Mouse (Mus musculus) MEL-GATA-1-ER (cell line): ENCODE measurements at regions not wholly inside any gene's neighbourhood (a gene's known extent, or its start where the extent isn't known, plus 50 kb on each side); places are given as distances from the start of the nearest gene placed in this dataset.

Source experiments
- DNase-seq: peaks from one replicate; pipeline ENCODE4 v3.0.0-alpha.2; 2012; ENCODE audit warnings: low read depth; ENCODE audit errors: extremely low read depth

- DNase-seq = no peak
These were observed 95.5 kb downstream of the 1700017N19Rik start for GRCm38 (mm10) chr10:100685748-100686147.

GRCm38 (mm10) chr10:100695944-100696343 lies 105.7 kb downstream of the 1700017N19Rik start:
- no peak for DNase-seq

GRCm38 (mm10) chr10:100699206-100699605 lies 108.9 kb downstream of the 1700017N19Rik start:
- no peak for DNase-seq

DNA sequence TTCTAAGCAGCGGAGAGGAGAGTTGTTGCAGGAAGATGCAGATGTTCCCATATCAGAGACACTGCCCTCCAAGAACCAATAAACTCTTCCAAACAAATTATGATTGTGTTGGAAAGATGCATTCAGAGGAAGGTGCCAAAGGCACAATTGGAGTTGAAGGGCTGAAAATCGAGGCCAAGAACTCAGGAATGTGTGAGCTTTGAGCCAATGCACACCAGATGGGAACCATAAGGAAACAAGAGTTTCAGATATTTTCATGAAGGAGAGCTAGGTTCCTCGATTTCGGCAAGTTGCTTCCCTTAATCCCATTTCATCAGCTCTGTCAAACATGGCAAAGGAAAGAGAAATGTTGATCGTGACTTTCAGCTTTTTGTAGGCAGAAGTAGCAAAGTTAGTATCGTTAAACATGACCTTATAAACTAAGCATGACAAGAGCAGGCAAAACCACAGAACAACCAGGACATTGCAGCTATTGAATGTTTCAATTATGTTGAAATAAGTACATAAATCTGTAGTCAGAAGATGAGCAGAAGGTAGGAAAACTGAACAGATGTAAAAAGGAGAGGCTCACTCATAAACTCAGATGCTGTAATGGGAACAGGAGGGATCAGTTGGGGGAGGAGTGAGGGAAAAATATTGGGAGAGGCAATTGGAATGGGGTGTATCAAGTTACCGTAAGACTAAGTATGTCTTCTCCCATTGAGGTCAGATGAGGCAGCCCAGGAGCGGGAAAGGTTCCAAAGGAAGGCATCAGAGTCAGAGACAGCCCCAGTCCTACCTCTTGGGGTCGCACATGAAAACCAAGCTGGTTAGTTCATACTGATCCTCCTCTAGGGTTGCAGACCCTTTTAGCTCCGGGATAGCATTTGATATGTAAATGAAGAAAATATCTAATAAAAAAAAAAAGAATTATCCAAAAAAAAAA lies 110.3 kb downstream of the 1700017N19Rik start:
- no peak for DNase-seq

DNA sequence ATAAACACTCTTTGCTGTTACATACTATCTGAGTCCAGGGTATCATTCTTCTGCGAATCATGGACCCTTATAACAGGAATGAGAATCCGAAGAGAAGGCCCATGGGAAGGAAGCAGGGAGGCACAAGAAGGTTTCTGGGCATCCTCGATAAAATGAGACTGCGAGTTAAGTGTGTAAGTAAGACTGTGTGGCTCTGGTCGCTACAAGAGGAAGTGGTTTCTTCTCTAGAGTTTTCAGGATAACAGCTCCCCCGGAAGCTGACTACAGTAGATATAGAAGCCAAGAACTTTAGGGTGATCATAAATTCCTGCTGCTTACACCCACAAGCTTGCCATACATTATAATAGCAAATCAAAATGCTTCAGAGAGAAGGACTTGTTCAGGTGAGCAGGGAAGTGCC lies 111.7 kb downstream of the 1700017N19Rik start:
- DNase-seq = peak; percentile 90

DNA sequence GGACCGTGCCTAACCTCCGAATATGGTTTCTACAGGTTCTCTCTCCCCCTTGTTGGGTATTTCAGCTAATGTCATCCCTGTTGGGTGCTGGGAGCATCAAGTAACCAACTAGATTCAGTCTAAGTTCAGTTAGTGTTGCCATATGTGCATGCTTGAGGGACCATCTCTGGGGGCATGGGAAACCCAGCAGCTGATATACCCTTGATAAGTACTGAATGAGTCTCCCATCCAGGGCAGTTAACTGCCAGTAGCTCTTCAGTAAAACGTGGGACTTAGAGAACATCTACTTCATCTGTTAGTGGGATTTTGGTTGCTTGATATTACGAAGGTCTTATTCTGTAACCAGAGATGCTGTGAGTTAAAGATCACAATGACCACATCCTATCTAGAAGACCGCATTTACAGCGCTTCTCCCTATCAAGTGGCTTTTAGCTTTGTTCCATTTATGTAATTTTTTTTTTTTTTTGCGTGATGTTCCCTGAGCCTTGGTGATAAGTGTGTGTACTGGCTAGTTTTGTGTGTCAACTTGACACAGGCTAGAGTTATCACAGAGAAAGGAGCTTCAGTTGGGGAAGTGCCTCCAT lies 125.9 kb downstream of the 1700017N19Rik start:
- no peak for DNase-seq

DNA sequence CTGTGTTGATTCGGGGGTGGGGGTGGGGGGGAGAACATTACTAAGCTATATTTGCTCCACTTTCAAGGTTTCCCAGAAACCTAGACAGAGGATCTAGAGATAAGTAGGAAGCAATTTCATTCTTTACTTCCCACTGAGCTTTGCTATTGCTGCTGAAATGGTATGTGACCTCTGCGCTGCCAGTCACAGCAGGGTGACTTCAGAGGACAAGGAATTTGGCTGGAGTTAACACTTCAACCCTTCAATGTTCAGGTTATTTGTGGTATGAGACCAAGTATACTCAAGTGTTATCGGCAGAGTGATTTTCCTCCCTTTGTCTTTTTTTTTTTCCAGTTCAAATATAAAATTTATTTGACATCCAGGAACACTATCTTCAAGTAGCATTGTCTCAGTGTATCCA lies 128.3 kb downstream of the 1700017N19Rik start:
- no peak for DNase-seq

DNA sequence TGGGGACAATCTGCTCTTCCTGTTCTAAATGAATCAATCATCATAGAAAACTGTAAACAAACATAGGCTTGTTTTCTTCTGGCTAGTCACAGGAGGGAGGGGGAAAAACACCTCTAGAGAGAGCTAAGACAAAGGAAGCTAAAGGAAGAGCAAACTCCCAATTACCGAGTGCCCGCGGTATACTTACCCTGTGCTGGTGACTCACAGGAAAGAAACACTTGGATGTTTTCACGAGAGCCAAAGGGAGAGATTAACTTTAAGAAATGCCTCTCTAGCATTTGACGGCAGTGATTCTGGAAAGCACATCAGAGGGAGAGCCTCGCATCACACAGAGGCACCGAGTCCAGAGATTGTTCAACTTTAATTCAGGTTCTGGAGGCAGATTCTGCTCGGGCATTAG lies 151.0 kb downstream of the 1700017N19Rik start:
- no peak for DNase-seq

DNA sequence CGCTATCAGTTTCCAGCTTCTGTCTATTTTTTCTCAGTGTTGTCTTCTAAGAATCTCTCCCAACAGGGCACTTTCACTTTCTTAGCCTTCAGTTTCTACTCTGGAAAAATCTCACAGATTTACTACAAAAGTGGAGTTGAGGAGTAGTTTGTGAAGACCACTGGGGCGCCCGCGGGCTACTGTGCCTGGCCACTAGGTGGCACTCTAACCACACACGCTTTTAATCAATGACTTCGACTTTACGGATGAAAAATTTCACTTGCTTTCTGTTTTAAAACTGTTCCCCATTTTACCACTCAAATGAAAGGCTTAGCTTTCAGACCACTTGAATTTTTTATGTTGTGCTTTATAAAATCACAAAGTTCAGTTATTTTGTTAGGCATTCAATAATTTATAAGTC lies 151.8 kb downstream of the 1700017N19Rik start:
- DNase-seq = peak; percentile 49

DNA sequence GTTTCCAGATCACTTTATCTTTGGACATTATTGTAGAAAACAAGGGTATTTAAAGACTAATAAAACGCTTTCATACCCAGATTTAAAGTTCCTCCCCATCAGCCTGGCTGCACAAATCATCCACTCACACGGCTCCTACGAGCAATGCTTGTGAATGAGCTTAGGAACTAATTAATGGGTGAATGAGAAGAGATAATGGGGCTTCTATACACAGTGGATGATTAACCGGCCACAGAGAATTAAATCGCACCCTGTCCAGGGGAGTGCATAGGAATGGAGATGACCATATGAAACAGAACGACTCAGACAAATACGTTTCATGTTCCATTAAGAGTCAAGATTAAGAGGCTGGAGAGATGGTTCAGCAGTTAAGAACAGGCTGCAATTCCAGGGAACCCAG lies 155.9 kb downstream of the 1700017N19Rik start:
- no peak for DNase-seq

DNA sequence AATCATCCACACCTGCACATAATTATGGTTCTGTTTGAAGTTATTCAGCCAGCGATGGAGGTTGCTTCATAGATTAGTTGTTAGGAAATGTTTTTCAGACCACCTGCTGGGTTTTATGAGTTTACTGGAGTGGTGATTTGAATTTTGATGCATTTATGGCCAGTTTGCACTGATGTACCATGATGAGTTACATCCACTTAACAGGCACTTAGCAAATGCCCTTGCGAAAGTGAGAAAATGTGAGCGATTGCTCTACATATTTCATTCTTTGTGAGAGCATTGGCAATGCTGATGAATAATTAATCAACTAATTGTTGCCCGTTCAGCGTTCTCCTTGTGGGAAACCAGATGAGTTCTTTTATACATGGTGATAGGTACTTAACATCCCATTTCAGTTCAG lies 164.7 kb downstream of the 1700017N19Rik start:
- no peak for DNase-seq

DNA sequence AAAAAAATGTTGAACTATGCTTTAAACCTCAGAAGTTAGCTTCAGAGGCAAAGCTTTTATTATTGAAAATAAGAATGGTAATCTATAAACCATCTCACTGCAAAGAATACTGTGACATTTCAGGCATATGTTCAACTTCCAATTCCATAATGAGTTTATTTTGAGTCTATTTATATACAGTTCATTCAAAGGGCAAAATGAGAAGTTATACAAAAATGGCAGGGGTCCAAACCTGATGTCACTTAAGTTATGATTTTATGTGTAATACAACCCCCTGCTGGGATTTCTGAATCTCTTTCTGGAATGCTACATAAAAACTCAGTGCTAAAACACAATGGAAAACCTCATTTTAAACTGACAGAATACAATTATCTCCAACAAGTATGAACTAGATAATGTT lies 184.0 kb downstream of the 1700017N19Rik start:
- DNase-seq = no peak

GRCm38 (mm10) chr10:100792166-100792565 lies 201.9 kb downstream of the 1700017N19Rik start:
- no peak for DNase-seq

GRCm38 (mm10) chr10:100792569-100792968 lies 202.3 kb downstream of the 1700017N19Rik start:
- DNase-seq = no peak

GRCm38 (mm10) chr10:100795215-100795972 lies 205.1 kb downstream of the 1700017N19Rik start:
- DNase-seq = no peak

DNA sequence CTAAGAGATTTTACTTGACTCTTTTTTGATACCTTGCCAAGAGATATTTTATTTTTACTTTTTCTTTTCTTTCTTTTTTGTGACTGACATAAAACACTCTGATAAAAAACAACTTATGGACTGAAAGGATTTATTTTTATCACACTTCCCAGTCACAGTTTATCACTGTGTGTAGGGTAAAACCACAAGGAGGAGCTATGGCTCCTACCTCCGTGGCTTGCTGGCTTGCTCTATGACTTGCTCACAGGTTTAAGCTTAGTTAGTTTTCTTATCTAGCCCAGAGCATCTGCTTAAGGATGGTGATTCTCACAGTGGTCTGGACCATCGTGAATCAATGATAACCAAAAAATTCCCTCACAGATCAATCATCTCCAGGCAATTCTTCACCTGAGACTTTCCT lies 221.4 kb downstream of the 1700017N19Rik start:
- no peak for DNase-seq

- DNase-seq = no peak
These were observed 244.5 kb downstream of the 1700017N19Rik start for GRCm38 (mm10) chr10:100834794-100835193.

DNA sequence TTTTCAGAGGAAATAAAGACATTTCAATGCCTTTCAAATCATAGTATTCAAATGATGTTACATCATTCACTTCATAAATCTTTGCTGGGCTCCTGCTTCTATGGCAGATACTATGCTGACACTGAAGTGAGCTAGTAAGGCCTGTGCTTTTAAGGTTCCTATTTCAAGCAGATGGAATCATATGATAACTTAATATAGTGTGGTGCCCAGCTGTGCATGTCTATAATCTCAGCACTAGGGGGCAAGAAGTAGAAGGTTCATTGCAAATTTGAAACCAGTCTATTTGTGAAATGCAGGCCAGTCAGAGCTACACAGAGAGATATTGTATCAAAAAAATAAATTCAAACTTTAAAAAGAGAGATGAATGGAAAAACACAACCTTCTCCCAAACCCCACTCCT lies 262.9 kb downstream of the 1700017N19Rik start:
- no peak for DNase-seq

- DNase-seq = no peak
These were observed 266.2 kb downstream of the 1700017N19Rik start for GRCm38 (mm10) chr10:100856509-100856908.

DNA sequence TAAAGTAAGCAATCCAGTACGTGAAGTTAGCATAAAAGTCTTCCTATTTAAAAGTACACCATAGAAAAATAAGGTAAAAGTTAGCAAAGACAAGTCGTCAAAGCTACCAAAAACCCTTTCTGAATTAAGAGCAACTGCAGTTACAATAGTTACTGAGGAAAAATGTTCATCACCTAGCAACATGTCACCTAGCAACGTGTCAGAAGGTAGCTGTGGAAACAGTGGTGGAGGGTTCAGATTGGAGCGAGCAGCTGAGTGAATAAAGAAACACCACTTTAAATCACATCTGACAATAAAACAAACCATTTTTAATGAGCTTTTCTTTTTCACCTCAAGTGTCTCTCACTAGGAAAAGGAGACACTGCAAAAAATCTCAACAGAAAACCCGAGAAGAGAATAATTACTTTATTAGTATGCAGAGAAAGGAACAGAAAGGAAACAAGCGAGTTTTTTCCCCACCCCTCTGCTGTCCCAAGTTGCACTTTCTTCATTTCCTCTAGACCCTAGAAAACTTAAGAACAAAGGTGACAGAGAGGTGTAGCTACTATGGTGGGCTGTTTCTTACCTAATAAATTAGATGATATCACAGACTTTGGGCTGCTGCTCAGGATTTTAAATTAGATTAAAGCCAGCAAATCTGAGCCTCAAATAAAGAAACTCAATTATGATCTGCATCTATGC lies 275.4 kb downstream of the 1700017N19Rik start:
- DNase-seq = no peak

DNA sequence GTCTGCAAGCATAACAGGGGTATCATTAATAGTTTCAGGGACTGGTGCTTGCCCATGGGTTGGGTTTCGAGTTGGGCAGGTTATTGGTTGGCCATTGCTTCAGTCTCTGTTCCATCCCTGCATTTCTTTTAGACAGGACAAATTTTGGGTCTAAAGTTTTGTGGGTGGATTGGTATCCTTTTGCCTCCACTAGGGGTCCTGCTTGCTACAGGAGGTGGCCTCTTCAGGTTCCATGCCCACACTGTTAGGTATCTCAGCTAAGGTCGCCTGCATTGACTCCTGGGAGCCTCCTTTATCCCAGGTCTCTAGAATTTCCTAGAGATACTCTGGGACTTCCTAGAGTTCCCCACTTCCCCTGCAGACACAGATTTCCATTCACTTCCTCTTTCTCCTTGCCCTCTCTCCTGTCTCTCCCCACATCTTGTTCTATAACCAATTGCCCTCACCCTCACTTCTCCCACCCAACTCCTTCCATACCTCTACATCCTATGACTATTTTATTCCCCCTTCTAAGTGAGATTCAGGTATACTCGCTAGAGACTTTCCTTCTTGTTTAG lies 278.2 kb downstream of the 1700017N19Rik start:
- DNase-seq = no peak
